Mouse (Mus musculus) bone marrow, adult 2 months (tissue): ENCODE measurements around the gene Wasf2. TPM values are rescaled to one million over a fixed set of nuclear protein-coding genes. Genes with fewer than 3 reads are reported as not detected.

Source experiments
- H3K27ac ChIP-seq: fragments of 200-500 bp; 2 replicates; pipeline ENCODE4 v1.5.1; 2012; ENCODE audit warnings: low read depth, mild to moderate bottlenecking, control low read depth, inconsistent platforms, low read length; ENCODE audit not compliant: control insufficient read depth, poor library complexity, insufficient read depth
- H3K4me1 ChIP-seq: fragments of 200-500 bp; 2 replicates; pipeline ENCODE4 v1.6.1; 2011; ENCODE audit warnings: low read length; ENCODE audit not compliant: control insufficient read depth, insufficient read depth
- H3K4me3 ChIP-seq: fragments of 200-500 bp; replicated peaks from 2 replicates; pipeline ENCODE3; 2011; ENCODE audit warnings: mild to moderate bottlenecking, low read depth, low read length, control low read depth; ENCODE audit not compliant: control insufficient read depth
- CTCF ChIP-seq: fragments of 200-500 bp; IDR thresholded peaks from 2 replicates; pipeline ENCODE4 v1.5.1; 2011; ENCODE audit warnings: low read length, control low read depth; ENCODE audit not compliant: control insufficient read depth, insufficient read depth
- POLR2A ChIP-seq: fragments of 200-500 bp; IDR thresholded peaks from 2 replicates; pipeline ENCODE4 v1.6.1; 2011; ENCODE audit warnings: low read depth, mild to moderate bottlenecking, control low read depth, low read length, borderline replicate concordance; ENCODE audit not compliant: control insufficient read depth
- WGBS: fragments of 180-500 bp; shearing (Covaris S2); methylation state at CpG from one replicate; pipeline ENCODE4 v1.1.7; 2018; 5-methylcytosine and 5-hydroxymethylcytosine counted together
- polyA plus RNA-seq: library from polyadenylated mRNA; stranded (reverse); fragments of >200 nt; gene quantifications from 2 replicates; pipeline ENCODE4 v1.2.4, GENCODE M21; 2011; ENCODE audit warnings: low replicate concordance; ENCODE audit not compliant: missing spikeins, insufficient read depth, insufficient read length

The Wasf2 gene
- polyA plus RNA-seq, 1 experiment, result 56.6 TPM

DNA sequence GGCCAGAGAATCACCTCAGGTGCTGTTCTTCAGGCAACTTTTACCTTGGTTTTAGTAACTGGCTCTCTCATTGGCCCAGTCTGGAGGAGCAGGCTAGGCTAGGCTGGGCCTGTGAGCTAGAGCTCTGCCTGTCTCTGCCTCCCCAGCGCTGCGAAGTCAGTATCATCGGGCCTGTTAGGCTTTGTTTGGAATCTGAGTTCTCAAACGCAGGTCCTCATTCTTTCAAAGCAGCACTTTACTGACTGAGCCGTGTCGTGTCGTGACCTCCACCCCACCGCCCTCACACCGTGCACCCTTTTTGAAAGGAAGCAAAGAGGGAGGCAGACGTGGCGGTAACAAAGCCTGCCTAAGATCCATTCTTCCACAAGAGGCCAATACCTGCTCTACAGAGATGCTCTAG is 914 bp upstream of the Wasf2 start:
- 34% methylated on average over 11 of the region's 11 CpGs for WGBS
- H3K4me3 ChIP-seq, result peak overlapping the region; percentile 70
- H3K27ac ChIP-seq, result peak overlapping the region; percentile 85
- no peaks in the 10 kb centered on the region; the same call in 1 of the 2 replicates for H3K4me1 ChIP-seq
- TF ChIP-seq POLR2A, result no peak
- no peak for TF ChIP-seq CTCF

DNA sequence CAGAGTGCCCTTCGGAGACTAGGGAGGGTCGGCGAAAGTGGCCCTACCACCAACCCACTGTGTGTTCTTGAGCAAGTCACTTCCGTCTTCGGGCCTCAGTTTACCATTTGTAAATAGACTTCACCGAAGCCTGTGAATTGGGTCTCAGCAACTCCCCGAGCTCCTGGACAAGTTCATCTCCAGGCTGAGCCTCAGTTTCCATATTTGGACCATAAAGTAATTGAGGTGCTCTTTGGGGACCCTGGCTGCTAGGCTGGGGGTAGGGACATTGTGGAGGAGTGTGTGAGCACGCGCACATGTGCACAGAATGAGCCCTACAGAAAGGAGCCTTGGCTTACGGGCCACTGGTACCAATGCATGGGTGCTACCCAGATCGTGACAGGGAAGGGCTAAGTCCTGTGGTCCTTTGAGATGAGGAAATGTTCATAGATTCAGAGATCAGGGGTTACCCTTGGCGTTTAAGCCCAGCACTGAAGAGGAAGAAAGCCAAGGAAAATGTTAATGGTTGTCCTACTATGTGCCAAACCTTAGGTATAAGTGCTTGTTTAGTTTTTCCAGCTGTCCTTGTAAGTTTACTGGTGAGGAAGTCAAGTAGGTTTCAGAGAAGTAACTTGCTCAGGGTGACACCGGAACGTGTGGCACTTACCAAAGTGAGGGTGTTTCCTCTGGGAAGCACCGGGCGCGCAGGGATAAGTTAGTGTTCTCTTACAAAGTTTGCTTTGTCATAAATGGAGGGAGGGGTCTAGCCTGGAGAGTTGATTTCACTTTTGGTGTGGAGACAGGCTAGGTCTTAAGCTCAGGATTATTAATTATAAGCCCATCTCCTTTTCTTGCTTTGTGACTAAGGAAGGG is 811 bp downstream of the Wasf2 start:
- WGBS, result under 1% methylated on average over 17 of the region's 17 CpGs
- H3K4me1 ChIP-seq, result no peaks in the 10 kb centered on the region; the same call in 1 of the 2 replicates
- no peak for TF ChIP-seq CTCF
- no peak for TF ChIP-seq POLR2A
- H3K27ac ChIP-seq, result peak overlapping the region; percentile 90
- H3K4me3 ChIP-seq, result peak overlapping the region; percentile 94

DNA sequence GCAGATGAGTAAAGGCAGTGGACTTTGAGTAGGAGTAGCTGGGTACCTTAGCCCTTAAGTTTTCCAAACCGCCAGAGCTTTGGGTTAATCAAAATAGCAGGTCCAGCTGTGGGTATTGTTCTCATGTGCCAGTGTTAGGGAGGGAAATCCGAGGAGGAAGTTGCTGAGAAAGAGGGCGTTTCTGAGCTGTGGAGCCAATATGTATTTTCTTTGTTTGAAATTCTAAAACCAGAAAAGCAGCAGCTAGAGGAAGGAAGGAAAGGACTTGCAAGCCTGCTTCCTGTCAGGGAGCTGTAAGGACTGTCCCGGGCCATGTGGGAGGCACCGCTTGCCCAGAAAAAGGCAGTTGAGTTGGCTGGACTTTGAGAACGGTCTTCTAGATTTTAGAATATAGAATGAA is 1.7 kb downstream of the Wasf2 start:
- TF ChIP-seq CTCF (no peak), POLR2A (no peak)
- H3K4me3 ChIP-seq, result peak overlapping the region; percentile 46
- H3K4me1 ChIP-seq, result no peaks in the 10 kb centered on the region; the same call in 1 of the 2 replicates
- H3K27ac ChIP-seq, result peak overlapping the region; percentile 90; the same call in 1 of the 2 replicates
- under 1% methylated on average over 6 of the region's 6 CpGs for WGBS

DNA sequence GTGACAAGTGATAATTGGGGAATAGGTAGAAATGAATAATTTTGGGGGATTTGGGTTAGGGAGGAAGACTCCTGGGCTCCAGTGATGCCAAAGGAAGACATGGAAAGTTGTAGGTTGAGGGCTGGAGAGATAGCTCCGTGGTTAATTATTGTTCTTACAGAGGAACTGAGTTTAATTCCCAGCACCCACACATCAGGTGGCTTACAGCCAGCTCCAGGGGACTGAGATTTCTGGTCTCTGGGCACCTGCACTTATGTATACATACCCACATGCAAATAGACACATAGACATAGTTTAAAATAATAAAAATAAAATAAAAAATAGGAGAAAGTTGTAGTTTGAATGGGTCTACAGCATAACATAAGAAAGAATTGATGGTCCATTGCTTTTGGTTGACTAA is 6.6 kb downstream of the Wasf2 start:
- WGBS, result 45% methylated on average over 1 of the region's 1 CpGs
- Histone ChIP-seq H3K4me1 (no peaks in the 10 kb centered on the region; the same call in 1 of the 2 replicates), H3K4me3 (no peak overlapping the region), H3K27ac (no peak overlapping the region)
- TF ChIP-seq CTCF (no peak), POLR2A (no peak)

DNA sequence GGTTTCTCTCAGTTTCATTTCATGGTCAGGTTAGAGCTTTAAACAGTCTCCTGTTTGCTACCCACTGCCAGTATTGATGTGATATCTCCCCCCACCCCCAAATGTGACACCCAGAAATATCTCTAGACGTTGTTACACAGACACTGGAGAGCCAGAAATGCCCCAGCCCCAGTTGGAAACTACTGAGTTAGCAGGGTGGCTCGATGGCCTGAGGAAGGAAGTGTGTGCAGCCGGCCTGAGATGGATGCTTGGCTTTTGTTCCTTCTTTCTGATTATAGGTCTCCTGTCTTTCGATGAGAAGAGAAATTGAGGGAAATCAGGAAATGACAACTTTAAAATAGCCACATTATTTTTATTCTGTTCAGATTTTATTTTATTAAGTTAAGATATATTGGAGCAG is 8.7 kb downstream of the Wasf2 start:
- no peak for TF ChIP-seq CTCF
- TF ChIP-seq POLR2A, result no peak
- Histone ChIP-seq H3K4me3 (no peak overlapping the region), H3K27ac (peak overlapping the region; percentile 59), H3K4me1 (peaks cover 2% of the 10 kb centered on the region; the same call in 1 of the 2 replicates)
- WGBS, result 7% methylated on average over 4 of the region's 4 CpGs

DNA sequence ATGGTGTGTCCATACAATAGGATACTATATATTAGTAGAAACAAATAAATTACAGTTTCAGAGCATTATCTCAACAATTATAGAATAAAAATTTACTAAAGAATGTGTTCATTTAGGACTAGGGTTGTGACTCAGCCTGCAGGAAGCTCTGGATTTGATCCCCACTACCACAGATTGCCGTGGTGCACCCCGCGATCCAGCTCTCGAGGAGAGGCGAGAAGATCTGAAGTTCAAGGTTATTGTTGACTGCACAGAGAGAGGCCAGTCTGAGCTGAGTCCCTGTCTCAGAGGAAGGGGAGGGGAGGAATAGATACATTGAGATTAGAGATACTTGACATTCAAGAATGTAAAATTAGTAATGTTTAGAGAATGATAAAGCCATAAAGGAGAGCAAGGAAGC is 24.7 kb downstream of the Wasf2 start:
- Histone ChIP-seq H3K4me1 (peaks cover 9% of the 10 kb centered on the region), H3K4me3 (no peak overlapping the region), H3K27ac (no peak overlapping the region)
- WGBS, result 72% methylated on average over 5 of the region's 5 CpGs
- TF ChIP-seq CTCF, result no peak
- TF ChIP-seq POLR2A, result no peak

DNA sequence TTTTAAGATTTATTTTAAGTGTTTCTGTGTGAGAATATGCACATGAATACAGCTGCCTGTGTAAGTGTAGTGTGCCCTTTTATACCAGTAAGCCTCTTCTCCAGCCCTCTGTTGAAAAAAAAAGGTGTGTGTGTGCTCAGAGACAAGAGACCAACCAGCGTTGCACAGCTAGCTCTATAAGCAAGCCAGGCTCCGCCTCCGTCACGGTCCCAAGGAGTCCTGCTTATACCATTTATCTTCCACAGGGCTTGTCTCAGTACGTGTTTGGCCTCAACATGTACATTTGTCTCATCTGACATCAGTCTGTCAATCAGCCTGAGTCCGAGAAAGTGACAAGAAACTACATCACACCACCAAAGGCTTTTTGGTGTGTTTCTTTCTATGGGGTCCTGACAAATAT is 25.4 kb downstream of the Wasf2 start:
- Histone ChIP-seq H3K4me1 (peaks cover 12% of the 10 kb centered on the region), H3K27ac (no peak overlapping the region), H3K4me3 (no peak overlapping the region)
- WGBS, result 77% methylated on average over 6 of the region's 6 CpGs
- TF ChIP-seq POLR2A, result no peak
- no peak for TF ChIP-seq CTCF

DNA sequence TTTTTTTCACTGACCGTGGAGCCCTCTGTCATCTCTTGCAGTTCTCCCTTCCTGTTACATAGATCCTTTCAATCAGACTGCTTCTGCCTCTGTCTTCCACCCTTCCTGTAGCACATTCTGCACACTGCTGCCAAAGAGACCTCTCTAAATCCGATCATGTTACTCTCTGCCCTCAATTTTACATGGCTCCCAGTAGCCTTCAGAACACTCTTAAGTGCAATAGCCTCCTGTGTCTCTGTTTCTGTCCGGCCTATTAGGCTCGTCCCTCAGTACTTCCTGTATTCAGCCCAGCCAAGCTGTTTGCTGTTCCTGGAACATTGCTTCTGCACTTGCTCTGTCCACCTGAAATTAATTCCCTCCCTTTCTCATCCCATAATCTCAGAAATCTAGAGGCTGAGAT is 26.1 kb downstream of the Wasf2 start:
- no peak overlapping the region for H3K27ac ChIP-seq
- no peak overlapping the region for H3K4me3 ChIP-seq
- WGBS, result 43% methylated on average over 4 of the region's 4 CpGs
- TF ChIP-seq POLR2A, result no peak
- peaks cover 12% of the 10 kb centered on the region for H3K4me1 ChIP-seq

DNA sequence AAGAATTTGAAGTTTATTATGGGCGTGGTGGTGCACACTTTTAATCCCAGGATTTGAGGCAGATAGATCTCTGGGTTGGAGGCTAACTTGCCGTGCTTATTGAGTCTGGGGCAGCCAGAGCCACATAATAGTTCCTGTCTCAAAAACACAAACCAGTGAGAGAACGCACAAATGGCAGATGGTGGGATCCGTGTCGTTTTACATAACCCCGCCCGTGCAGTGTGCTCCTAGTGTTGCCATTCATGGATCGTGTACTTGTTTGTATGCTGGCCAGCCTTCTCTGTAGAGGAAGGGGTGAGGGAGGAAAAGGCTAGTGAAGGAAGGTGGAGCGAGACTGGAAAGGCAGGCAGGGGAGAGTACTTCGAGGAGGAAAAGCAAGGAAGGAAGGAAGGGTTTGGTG is 26.5 kb downstream of the Wasf2 start:
- H3K4me1 ChIP-seq, result peaks cover 12% of the 10 kb centered on the region
- no peak for TF ChIP-seq CTCF
- TF ChIP-seq POLR2A, result no peak
- no peak overlapping the region for H3K4me3 ChIP-seq
- 68% methylated on average over 10 of the region's 10 CpGs for WGBS
- no peak overlapping the region for H3K27ac ChIP-seq
